Mouse (Mus musculus): ENCODE data around the gene Grid1.

GRCm38 (mm10) chr14:35079954-35080353 is 260.0 kb downstream of the Grid1 start:
- TF ChIP-seq POLR2A (IDR thresholded peaks at IDR 0.05; ENCODE audit: control insufficient read depth, extremely low read depth, insufficient read depth, low read length, poor library complexity): no peak
- no peak for TF ChIP-seq CTCF (IDR thresholded peaks at IDR 0.05; ENCODE audit: borderline replicate concordance, control insufficient read depth, extremely low read depth, insufficient read depth, low read length, poor library complexity)
